Mouse (Mus musculus): ENCODE results near the gene Pfkp. TPM values are rescaled to one million over a fixed set of nuclear protein-coding genes. Genes with fewer than 3 reads are reported as not detected.
A peak's percentile ranks its signal among the peaks of the same experiment; 100 is the strongest.

Gene Pfkp
- total RNA-seq, 1 experiment: 154 TPM

GRCm38 (mm10) chr13:6575920-6576509 lies 72.6 kb downstream of the Pfkp start:
- Histone ChIP-seq H3K4me1 (ENCODE audit: control insufficient read depth in 2 of 2, insufficient read depth in 2 of 2, low read length in 2 of 2, poor library complexity in 1 of 2) (no peaks in the 10 kb centered on the region), H3K9me3 (ENCODE audit: control insufficient read depth, insufficient read depth, low read depth, low read length) (no peaks in the 10 kb centered on the region), H3K9ac (ENCODE audit: insufficient read depth, low read depth, low read length, poor library complexity, severe bottlenecking) (no peak overlapping the region), H3K4me3 (ENCODE audit: insufficient read depth in 1 of 2, low read depth in 1 of 2, low read length in 2 of 2, poor library complexity in 1 of 2, severe bottlenecking in 1 of 2) (no peak overlapping the region), H3K36me3 (ENCODE audit: control insufficient read depth, insufficient read depth, low read length, poor library complexity, severe bottlenecking) (peaks cover 64% of the 10 kb centered on the region), H3K27ac (ENCODE audit: insufficient read depth, low read depth, low read length, poor library complexity, severe bottlenecking) (no peak overlapping the region)
- peak; percentile 25 for DNase-seq (ENCODE audit: low read depth, low spot score)
- TF ChIP-seq HCFC1 (IDR thresholded peaks at IDR 0.05; ENCODE audit: borderline replicate concordance, insufficient read depth, low read length): no peak
- no peak for TF ChIP-seq CHD2 (IDR thresholded peaks at IDR 0.05; ENCODE audit: low read depth, low read length)
- no peak; the same call in 1 of the 2 replicates for TF ChIP-seq ZC3H11A (IDR thresholded peaks at IDR 0.05; ENCODE audit: borderline replicate concordance, low read depth, low read length)
- in situ Hi-C loops (cut with MboI; ENCODE audit: low sequenced_read_pairs in 2 of 2, unreplicated experiment in 2 of 2): no loop called here

GRCm38 (mm10) chr13:6565571-6565970 lies 83.0 kb downstream of the Pfkp start:
- no peak for DNase-seq (ENCODE audit: low read depth, low spot score)
- H3K9ac ChIP-seq (ENCODE audit: insufficient read depth, low read depth, low read length, poor library complexity, severe bottlenecking): no peak overlapping the region
- no peak overlapping the region for H3K27ac ChIP-seq (ENCODE audit: insufficient read depth, low read depth, low read length, poor library complexity, severe bottlenecking)
- peaks cover 68% of the 10 kb centered on the region for H3K36me3 ChIP-seq (ENCODE audit: control insufficient read depth, insufficient read depth, low read length, poor library complexity, severe bottlenecking)
- no peaks in the 10 kb centered on the region for H3K4me1 ChIP-seq (ENCODE audit: control insufficient read depth in 2 of 2, insufficient read depth in 2 of 2, low read length in 2 of 2, poor library complexity in 1 of 2)
- no peaks in the 10 kb centered on the region for H3K9me3 ChIP-seq (ENCODE audit: control insufficient read depth, insufficient read depth, low read depth, low read length)
- H3K4me3 ChIP-seq (ENCODE audit: insufficient read depth in 1 of 2, low read depth in 1 of 2, low read length in 2 of 2, poor library complexity in 1 of 2, severe bottlenecking in 1 of 2): no peak overlapping the region
- in situ Hi-C loops (cut with MboI; ENCODE audit: low sequenced_read_pairs in 2 of 2, unreplicated experiment in 2 of 2): no loop called here
- TF ChIP-seq ZC3H11A (IDR thresholded peaks at IDR 0.05; ENCODE audit: borderline replicate concordance, low read depth, low read length): no peak
- TF ChIP-seq HCFC1 (IDR thresholded peaks at IDR 0.05; ENCODE audit: borderline replicate concordance, insufficient read depth, low read length): no peak
- TF ChIP-seq MAFK (IDR thresholded peaks at IDR 0.05; ENCODE audit: insufficient read depth, low read depth, low read length): no peak
- no peak for TF ChIP-seq CHD2 (IDR thresholded peaks at IDR 0.05; ENCODE audit: low read depth, low read length)
- no peak for TF ChIP-seq ZNF384 (IDR thresholded peaks at IDR 0.05; ENCODE audit: low read depth, low read length)

- Histone ChIP-seq H3K9ac (ENCODE audit: insufficient read depth, low read depth, low read length, poor library complexity, severe bottlenecking) (no peak overlapping the region), H3K9me3 (ENCODE audit: control insufficient read depth, insufficient read depth, low read depth, low read length) (no peaks in the 10 kb centered on the region), H3K4me3 (ENCODE audit: insufficient read depth in 1 of 2, low read depth in 1 of 2, low read length in 2 of 2, poor library complexity in 1 of 2, severe bottlenecking in 1 of 2) (no peak overlapping the region), H3K4me1 (ENCODE audit: control insufficient read depth in 2 of 2, insufficient read depth in 2 of 2, low read length in 2 of 2, poor library complexity in 1 of 2) (no peaks in the 10 kb centered on the region), H3K36me3 (ENCODE audit: control insufficient read depth, insufficient read depth, low read length, poor library complexity, severe bottlenecking) (peaks cover 63% of the 10 kb centered on the region), H3K27ac (ENCODE audit: insufficient read depth, low read depth, low read length, poor library complexity, severe bottlenecking) (no peak overlapping the region)
- DNase-seq (ENCODE audit: low read depth, low spot score): no peak
- TF ChIP-seq MAFK (IDR thresholded peaks at IDR 0.05; ENCODE audit: insufficient read depth, low read depth, low read length) (no peak), HCFC1 (IDR thresholded peaks at IDR 0.05; ENCODE audit: borderline replicate concordance, insufficient read depth, low read length) (no peak), ZNF384 (IDR thresholded peaks at IDR 0.05; ENCODE audit: low read depth, low read length) (no peak), ZC3H11A (IDR thresholded peaks at IDR 0.05; ENCODE audit: borderline replicate concordance, low read depth, low read length) (no peak), CHD2 (IDR thresholded peaks at IDR 0.05; ENCODE audit: low read depth, low read length) (no peak)
- in situ Hi-C loops (cut with MboI; ENCODE audit: low sequenced_read_pairs in 2 of 2, unreplicated experiment in 2 of 2): no loop called here
Observed at GRCm38 (mm10) chr13:6562409-6562808, 86.2 kb downstream of the Pfkp start.

GRCm38 (mm10) chr13:6557771-6558170 lies 90.8 kb downstream of the Pfkp start:
- DNase-seq (ENCODE audit: low read depth, low spot score): no peak
- in situ Hi-C loops (cut with MboI; ENCODE audit: low sequenced_read_pairs in 2 of 2, unreplicated experiment in 2 of 2): no loop called here
- Histone ChIP-seq H3K9me3 (ENCODE audit: control insufficient read depth, insufficient read depth, low read depth, low read length) (no peaks in the 10 kb centered on the region), H3K9ac (ENCODE audit: insufficient read depth, low read depth, low read length, poor library complexity, severe bottlenecking) (no peak overlapping the region), H3K27ac (ENCODE audit: insufficient read depth, low read depth, low read length, poor library complexity, severe bottlenecking) (no peak overlapping the region), H3K4me1 (ENCODE audit: control insufficient read depth in 2 of 2, insufficient read depth in 2 of 2, low read length in 2 of 2, poor library complexity in 1 of 2) (no peaks in the 10 kb centered on the region), H3K4me3 (ENCODE audit: insufficient read depth in 1 of 2, low read depth in 1 of 2, low read length in 2 of 2, poor library complexity in 1 of 2, severe bottlenecking in 1 of 2) (no peak overlapping the region), H3K36me3 (ENCODE audit: control insufficient read depth, insufficient read depth, low read length, poor library complexity, severe bottlenecking) (peaks cover 51% of the 10 kb centered on the region)
- TF ChIP-seq CHD2 (IDR thresholded peaks at IDR 0.05; ENCODE audit: low read depth, low read length): no peak
- TF ChIP-seq ZNF384 (IDR thresholded peaks at IDR 0.05; ENCODE audit: low read depth, low read length): no peak
- TF ChIP-seq HCFC1 (IDR thresholded peaks at IDR 0.05; ENCODE audit: borderline replicate concordance, insufficient read depth, low read length): no peak
- TF ChIP-seq MAFK (IDR thresholded peaks at IDR 0.05; ENCODE audit: insufficient read depth, low read depth, low read length): no peak
- no peak for TF ChIP-seq ZC3H11A (IDR thresholded peaks at IDR 0.05; ENCODE audit: borderline replicate concordance, low read depth, low read length)

GRCm38 (mm10) chr13:6555656-6556055 lies 92.9 kb downstream of the Pfkp start:
- Histone ChIP-seq H3K9me3 (ENCODE audit: control insufficient read depth, insufficient read depth, low read depth, low read length) (no peaks in the 10 kb centered on the region), H3K36me3 (ENCODE audit: control insufficient read depth, insufficient read depth, low read length, poor library complexity, severe bottlenecking) (peaks cover 55% of the 10 kb centered on the region), H3K4me3 (ENCODE audit: insufficient read depth in 1 of 2, low read depth in 1 of 2, low read length in 2 of 2, poor library complexity in 1 of 2, severe bottlenecking in 1 of 2) (no peak overlapping the region), H3K9ac (ENCODE audit: insufficient read depth, low read depth, low read length, poor library complexity, severe bottlenecking) (no peak overlapping the region), H3K4me1 (ENCODE audit: control insufficient read depth in 2 of 2, insufficient read depth in 2 of 2, low read length in 2 of 2, poor library complexity in 1 of 2) (no peaks in the 10 kb centered on the region), H3K27ac (ENCODE audit: insufficient read depth, low read depth, low read length, poor library complexity, severe bottlenecking) (no peak overlapping the region)
- TF ChIP-seq CHD2 (IDR thresholded peaks at IDR 0.05; ENCODE audit: low read depth, low read length) (no peak), ZC3H11A (IDR thresholded peaks at IDR 0.05; ENCODE audit: borderline replicate concordance, low read depth, low read length) (no peak), HCFC1 (IDR thresholded peaks at IDR 0.05; ENCODE audit: borderline replicate concordance, insufficient read depth, low read length) (no peak), ZNF384 (IDR thresholded peaks at IDR 0.05; ENCODE audit: low read depth, low read length) (no peak), MAFK (IDR thresholded peaks at IDR 0.05; ENCODE audit: insufficient read depth, low read depth, low read length) (no peak)
- no peak for DNase-seq (ENCODE audit: low read depth, low spot score)
- in situ Hi-C loops (cut with MboI; ENCODE audit: low sequenced_read_pairs in 2 of 2, unreplicated experiment in 2 of 2): no loop called here
